In the genomic region with DNA sequence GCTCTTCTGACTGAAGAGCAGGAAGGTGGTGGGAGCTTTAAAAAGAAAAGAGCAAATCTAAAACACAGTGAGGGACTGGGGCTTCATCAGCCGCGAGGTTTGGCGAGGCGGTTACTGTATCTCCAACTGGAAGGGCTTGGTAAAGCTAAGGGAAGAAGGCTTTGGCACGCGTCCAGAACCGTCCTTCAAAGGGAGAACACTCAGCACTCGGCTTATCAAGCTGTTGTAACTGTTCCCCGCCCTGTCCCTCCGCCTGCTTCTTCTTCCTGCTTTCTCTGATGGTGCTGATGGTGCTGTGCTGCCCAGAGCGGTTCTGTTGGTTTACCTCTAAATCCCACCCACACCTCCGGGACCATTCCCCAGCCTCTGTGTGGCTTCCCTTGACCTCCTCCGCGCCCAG, we compare ENCODE assay signal across 8 mouse cellular contexts.
DNase-seq lines count a peak whose midpoint lies in the region; ATAC-seq and TF ChIP-seq lines count a peak whose summit lies in the region.

No protein-coding gene starts in this region.

- H3K36me3 ChIP-seq in kidney, embryonic 16.5 days (ENCODE audit: insufficient read depth, low read length), result peaks cover 39% of the 10 kb centered on the region
- H3K36me3 ChIP-seq in forebrain, postnatal 0 days (ENCODE audit: insufficient read depth), result peaks cover 16% of the 10 kb centered on the region
- H3K36me3 ChIP-seq in kidney, postnatal 0 days (ENCODE audit: insufficient read depth, low read length), result peaks cover 16% of the 10 kb centered on the region
- peaks cover 32% of the 10 kb centered on the region for H3K36me3 ChIP-seq in stomach, embryonic 14.5 days (ENCODE audit: control insufficient read depth, insufficient read depth, low read length)

- no peaks in the 10 kb centered on the region for H3K9me3 ChIP-seq in kidney, embryonic 16.5 days (ENCODE audit: low read length)
- H3K9me3 ChIP-seq in forebrain, postnatal 0 days (ENCODE audit: low read length), result no peaks in the 10 kb centered on the region
- no peaks in the 10 kb centered on the region for H3K9me3 ChIP-seq in kidney, postnatal 0 days (replicated peaks; ENCODE audit: low read length)
- no peaks in the 10 kb centered on the region for H3K9me3 ChIP-seq in stomach, embryonic 14.5 days (ENCODE audit: control insufficient read depth, low read depth, low read length)

- H3K9ac ChIP-seq in kidney, embryonic 16.5 days (replicated peaks; ENCODE audit: low read length), result no peak overlapping the region
- H3K9ac ChIP-seq in forebrain, postnatal 0 days, result no peak overlapping the region
- H3K9ac ChIP-seq in kidney, postnatal 0 days (ENCODE audit: low read depth, low read length), result no peak overlapping the region
- H3K9ac ChIP-seq in stomach, embryonic 14.5 days (replicated peaks; ENCODE audit: low read depth, low read length), result no peak overlapping the region

- H3K4me3 ChIP-seq in kidney, embryonic 16.5 days (ENCODE audit: low read length), result no peak overlapping the region
- H3K4me3 ChIP-seq in forebrain, postnatal 0 days (ENCODE audit: low read depth, low read length), result no peak overlapping the region
- no peak overlapping the region for H3K4me3 ChIP-seq in kidney, postnatal 0 days (replicated peaks; ENCODE audit: low read depth, low read length)
- H3K4me3 ChIP-seq in stomach, embryonic 14.5 days (ENCODE audit: low read depth, low read length), result no peak overlapping the region

- ATAC-seq in kidney, embryonic 16.5 days (ENCODE audit: low FRiP score, low TSS enrichment), result no peak
- ATAC-seq in forebrain, postnatal 0 days, result peak; percentile 43
- no peak for ATAC-seq in kidney, postnatal 0 days (replicated peaks; ENCODE audit: low FRiP score, low read depth)
- ATAC-seq in stomach, embryonic 14.5 days (ENCODE audit: insufficient number of reproducible peaks, insufficient read depth, low FRiP score, low read depth), result peak; percentile 46; the same call in 1 of the 2 replicates

- H3K4me2 ChIP-seq in kidney, embryonic 16.5 days (replicated peaks; ENCODE audit: low read depth, low read length), result no peak overlapping the region
- no peak overlapping the region for H3K4me2 ChIP-seq in forebrain, postnatal 0 days (ENCODE audit: low read depth)
- no peak overlapping the region for H3K4me2 ChIP-seq in kidney, postnatal 0 days (ENCODE audit: low read length)
- H3K4me2 ChIP-seq in stomach, embryonic 14.5 days (replicated peaks; ENCODE audit: low read depth, low read length), result no peak overlapping the region

- no peaks in the 10 kb centered on the region for H3K4me1 ChIP-seq in kidney, embryonic 16.5 days (ENCODE audit: insufficient read depth, low read length)
- no peaks in the 10 kb centered on the region for H3K4me1 ChIP-seq in forebrain, postnatal 0 days (ENCODE audit: insufficient read depth)
- H3K4me1 ChIP-seq in kidney, postnatal 0 days (replicated peaks; ENCODE audit: insufficient read depth, low read length), result no peaks in the 10 kb centered on the region
- no peaks in the 10 kb centered on the region for H3K4me1 ChIP-seq in stomach, embryonic 14.5 days (ENCODE audit: control insufficient read depth, insufficient read depth, low read length)

- DNase-seq in kidney, adult 18-20 months, result peak; percentile 49
- DNase-seq in NIH3T3 (ENCODE audit: low read depth), result peak; percentile 56
- peak; percentile 43 for DNase-seq in forebrain, postnatal 0 days
- DNase-seq in kidney, postnatal 0 days (ENCODE audit: low spot score), result peak; percentile 28
- peak; percentile 77 to 81 for DNase-seq in lung, adult 18-20 months
- no peak for DNase-seq in Muller cell, postnatal 12 days (ENCODE audit: inconsistent ontology term)

- H3K27ac ChIP-seq in kidney, embryonic 16.5 days (ENCODE audit: low read length), result no peak overlapping the region
- no peak overlapping the region for H3K27ac ChIP-seq in forebrain, postnatal 0 days (ENCODE audit: low read depth, low read length)
- H3K27ac ChIP-seq in kidney, postnatal 0 days, result no peak overlapping the region
- no peak overlapping the region for H3K27ac ChIP-seq in stomach, embryonic 14.5 days (ENCODE audit: low read length)

- no peak for TF ChIP-seq CTCF in forebrain, postnatal 0 days (IDR thresholded peaks at IDR 0.05; ENCODE audit: low read depth)
- no peak for TF ChIP-seq CTCF in kidney, postnatal 0 days (IDR thresholded peaks at IDR 0.05; ENCODE audit: low read depth)

- no peaks in the 10 kb centered on the region for H3K27me3 ChIP-seq in kidney, embryonic 16.5 days (ENCODE audit: insufficient read depth, low read length)
- H3K27me3 ChIP-seq in forebrain, postnatal 0 days (ENCODE audit: insufficient read depth, low read length), result no peaks in the 10 kb centered on the region
- H3K27me3 ChIP-seq in kidney, postnatal 0 days (ENCODE audit: insufficient read depth, low read length), result no peaks in the 10 kb centered on the region
- H3K27me3 ChIP-seq in stomach, embryonic 14.5 days (ENCODE audit: control insufficient read depth, insufficient read depth, low read length), result no peaks in the 10 kb centered on the region

- 80% methylated on average over 14 of the region's 14 CpGs for WGBS in kidney, embryonic 16.5 days
- WGBS in forebrain, postnatal 0 days, result 70% methylated on average over 14 of the region's 14 CpGs
- 75% methylated on average over 14 of the region's 14 CpGs for WGBS in kidney, postnatal 0 days
- WGBS in stomach, embryonic 14.5 days, result 68% methylated on average over 14 of the region's 14 CpGs

Comparison
In these comparisons a context has a peak if more than half of its experiments do, and no peak if none do; other contexts are left out.
1. ATAC-seq: peak in forebrain, postnatal 0 days (single experiment) and stomach, embryonic 14.5 days (single experiment); none in kidney, embryonic 16.5 days (single experiment) and kidney, postnatal 0 days (single experiment).